Mouse (Mus musculus) liver, postnatal 0 days (tissue): ENCODE data around the gene Insm1. TPM values are rescaled to one million over a fixed set of nuclear protein-coding genes. Genes with fewer than 3 reads are reported as not detected.

Experiments
- ATAC-seq: fragments of 200-750 bp; cut with Nextera tagmentation; 2 replicates; pipeline ENCODE4 v1.8.0; 2017; ENCODE audit warnings: mild to moderate bottlenecking, moderate library complexity
- DNase-seq: peaks from one replicate; pipeline ENCODE4 v3.0.0-alpha.2; 2016
- H3K27ac ChIP-seq: fragments of 300-500 bp; sonication (generic); 2 replicates; pipeline ENCODE4 v1.5.1; 2014; ENCODE audit warnings: antibody characterized with exemption, moderate library complexity, mild to moderate bottlenecking, low read depth
- H3K27me3 ChIP-seq: fragments of 300-500 bp; sonication (generic); 2 replicates; pipeline ENCODE4 v1.6.1; 2014; ENCODE audit warnings: low read length, control low read depth, mixed read lengths; ENCODE audit not compliant: insufficient read depth
- H3K36me3 ChIP-seq: fragments of 300-500 bp; sonication (generic); replicated peaks from 2 replicates; pipeline ENCODE4 v1.6.1; 2014; ENCODE audit warnings: mild to moderate bottlenecking, control low read depth, low read length, moderate library complexity, mixed read lengths; ENCODE audit not compliant: insufficient read depth
- H3K4me1 ChIP-seq: fragments of 300-500 bp; sonication (generic); 2 replicates; pipeline ENCODE4 v1.6.1; 2014; ENCODE audit warnings: antibody characterized with exemption, mild to moderate bottlenecking, control low read depth; ENCODE audit not compliant: insufficient read depth
- H3K4me2 ChIP-seq: fragments of 300-500 bp; sonication (generic); 2 replicates; pipeline ENCODE4 v1.6.1; 2014; ENCODE audit warnings: low read depth, mild to moderate bottlenecking, low read length, moderate library complexity, mixed read lengths
- H3K4me3 ChIP-seq: fragments of 300-500 bp; sonication (generic); 2 replicates; pipeline ENCODE4 v1.5.1; 2014; ENCODE audit warnings: low read depth, low read length
- H3K9ac ChIP-seq: fragments of 300-500 bp; sonication (generic); replicated peaks from 2 replicates; pipeline ENCODE4 v1.6.1; 2014; ENCODE audit warnings: mild to moderate bottlenecking, moderate library complexity
- H3K9me3 ChIP-seq: fragments of 300-500 bp; sonication (generic); 2 replicates; pipeline ENCODE4 v1.6.1; 2016; ENCODE audit warnings: mild to moderate bottlenecking, control low read depth, low read length, mixed read lengths
- CTCF ChIP-seq: sonication (generic); IDR thresholded peaks from 2 replicates; pipeline ENCODE4 v1.5.1; 2016; ENCODE audit warnings: antibody characterized with exemption, low read depth
- EP300 ChIP-seq: IDR thresholded peaks from 2 replicates; pipeline ENCODE4 v1.6.1; 2016; ENCODE audit warnings: antibody characterized with exemption, low read depth, mild to moderate bottlenecking
- WGBS: fragments of 180-500 bp; shearing (Covaris S2); extraction: QIAGEN DNeasy Blood & Tissue Kit; methylation state at CpG from one replicate; pipeline ENCODE4 v1.1.7; 2014; ENCODE audit not compliant: insufficient replicate concordance; 5-methylcytosine and 5-hydroxymethylcytosine counted together
- polyA plus RNA-seq: library from polyadenylated mRNA; unstranded; fragments of >200 nt; fragmentation: Nextera tagmentation; extraction: Ambion mirVana; gene quantifications from 2 replicates; pipeline ENCODE4 v1.2.1, GENCODE M21; 2015

Insm1 gene
- polyA plus RNA-seq, 1 experiment from 2014 or later = not detected

- Histone ChIP-seq H3K9me3 (no peaks in the 10 kb centered on the region), H3K27ac (no peak overlapping the region), H3K4me2 (no peak overlapping the region), H3K4me3 (no peak overlapping the region), H3K36me3 (no peaks in the 10 kb centered on the region), H3K4me1 (no peaks in the 10 kb centered on the region), H3K27me3 (no peaks in the 10 kb centered on the region), H3K9ac (no peak overlapping the region)
- DNase-seq (no peak), ATAC-seq (peak; percentile 41; the same call in 1 of the 2 replicates)
- WGBS = 56% methylated on average over 10 of the region's 10 CpGs
- no peak for TF ChIP-seq EP300
- TF ChIP-seq CTCF = no peak
Measured at GRCm38 (mm10) chr2:146258736-146259469, 37.2 kb downstream of the Insm1 start.

- 70% methylated on average over 18 of the region's 18 CpGs for WGBS
- DNase-seq = no peak
- H3K4me1 ChIP-seq = no peaks in the 10 kb centered on the region
- no peaks in the 10 kb centered on the region for H3K9me3 ChIP-seq
- no peak overlapping the region for H3K4me2 ChIP-seq
- no peak for TF ChIP-seq EP300
- TF ChIP-seq CTCF = no peak
- no peaks in the 10 kb centered on the region; the same call in 1 of the 2 replicates for H3K36me3 ChIP-seq
- H3K4me3 ChIP-seq = no peak overlapping the region
- no peaks in the 10 kb centered on the region for H3K27me3 ChIP-seq
- H3K27ac ChIP-seq = no peak overlapping the region
- ATAC-seq = no peak
- no peak overlapping the region for H3K9ac ChIP-seq
Measured at GRCm38 (mm10) chr2:146259787-146260560, 38.3 kb downstream of the Insm1 start.

- Histone ChIP-seq H3K4me2 (no peak overlapping the region), H3K9me3 (no peaks in the 10 kb centered on the region), H3K4me3 (no peak overlapping the region), H3K36me3 (no peaks in the 10 kb centered on the region; the same call in 1 of the 2 replicates), H3K27ac (no peak overlapping the region), H3K4me1 (no peaks in the 10 kb centered on the region), H3K9ac (no peak overlapping the region), H3K27me3 (no peaks in the 10 kb centered on the region)
- ATAC-seq = no peak
- 85% methylated on average over 4 of the region's 4 CpGs for WGBS
- DNase-seq = no peak
- no peak for TF ChIP-seq EP300
- no peak for TF ChIP-seq CTCF
Measured at GRCm38 (mm10) chr2:146261146-146261545, 39.4 kb downstream of the Insm1 start.

GRCm38 (mm10) chr2:146262215-146262614 lies 40.5 kb downstream of the Insm1 start:
- Histone ChIP-seq H3K4me3 (no peak overlapping the region), H3K36me3 (no peaks in the 10 kb centered on the region; the same call in 1 of the 2 replicates), H3K9ac (no peak overlapping the region), H3K4me1 (no peaks in the 10 kb centered on the region), H3K27me3 (no peaks in the 10 kb centered on the region), H3K4me2 (no peak overlapping the region), H3K9me3 (no peaks in the 10 kb centered on the region), H3K27ac (no peak overlapping the region)
- 86% methylated on average over 10 of the region's 10 CpGs for WGBS
- no peak for ATAC-seq
- TF ChIP-seq EP300 (no peak), CTCF (no peak)
- no peak for DNase-seq

- DNase-seq = no peak
- H3K4me2 ChIP-seq = no peak overlapping the region
- no peaks in the 10 kb centered on the region for H3K27me3 ChIP-seq
- H3K9ac ChIP-seq = no peak overlapping the region
- no peaks in the 10 kb centered on the region for H3K9me3 ChIP-seq
- TF ChIP-seq CTCF (no peak), EP300 (no peak)
- ATAC-seq = no peak
- H3K27ac ChIP-seq = no peak overlapping the region
- H3K36me3 ChIP-seq = no peaks in the 10 kb centered on the region; the same call in 1 of the 2 replicates
- no peaks in the 10 kb centered on the region for H3K4me1 ChIP-seq
- no peak overlapping the region for H3K4me3 ChIP-seq
Measured at GRCm38 (mm10) chr2:146262966-146263365, 41.2 kb downstream of the Insm1 start.

GRCm38 (mm10) chr2:146265045-146265444 lies 43.3 kb downstream of the Insm1 start:
- WGBS = 43% methylated on average over 4 of the region's 4 CpGs
- DNase-seq = no peak
- Histone ChIP-seq H3K4me3 (no peak overlapping the region), H3K9ac (no peak overlapping the region), H3K9me3 (no peaks in the 10 kb centered on the region), H3K27ac (no peak overlapping the region), H3K27me3 (no peaks in the 10 kb centered on the region), H3K4me1 (no peaks in the 10 kb centered on the region), H3K4me2 (no peak overlapping the region), H3K36me3 (no peaks in the 10 kb centered on the region; the same call in 1 of the 2 replicates)
- no peak for TF ChIP-seq CTCF
- TF ChIP-seq EP300 = no peak
- ATAC-seq = no peak
